Mouse (Mus musculus) cerebellum, adult 2 months (tissue): ENCODE measurements around the gene Zmat5. TPM values are rescaled to one million over a fixed set of nuclear protein-coding genes. Genes with fewer than 3 reads are reported as not detected.
"Not testable (repeated sequence)": the region's sequence is repeated elsewhere in the genome, so short reads cannot be mapped to it uniquely, and the experiment has no call there.

Experiments used
- DNase-seq, 2 experiments: peaks; one replicate each; pipeline ENCODE4 v3.0.0; 2021
- H3K27ac ChIP-seq: fragments of 200-500 bp; 2 replicates; pipeline ENCODE4 v1.5.1; 2012; ENCODE audit warnings: low read length, control low read depth, inconsistent platforms; ENCODE audit not compliant: insufficient read depth
- H3K27me3 ChIP-seq: fragments of 200-500 bp; 2 replicates; pipeline ENCODE4 v1.6.1; 2012; ENCODE audit warnings: inconsistent platforms, mild to moderate bottlenecking, low read length, moderate library complexity; ENCODE audit not compliant: control insufficient read depth, insufficient read depth
- H3K4me1 ChIP-seq: fragments of 200-500 bp; 2 replicates; pipeline ENCODE4 v1.6.1; 2011; ENCODE audit warnings: low read length; ENCODE audit not compliant: control insufficient read depth, insufficient read depth
- H3K4me3 ChIP-seq: fragments of 200-500 bp; replicated peaks from 2 replicates; pipeline ENCODE3; 2011; ENCODE audit warnings: mild to moderate bottlenecking, low read depth, low read length, control low read depth; ENCODE audit not compliant: insufficient read depth
- CTCF ChIP-seq: fragments of 200-500 bp; IDR thresholded peaks from 2 replicates; pipeline ENCODE4 v1.5.1; 2011; ENCODE audit warnings: low read depth, mild to moderate bottlenecking, control low read depth, low read length, moderate library complexity, borderline replicate concordance; ENCODE audit not compliant: insufficient read depth
- POLR2A ChIP-seq: fragments of 200-500 bp; IDR thresholded peaks from 2 replicates; pipeline ENCODE4 v1.6.1; 2011; ENCODE audit warnings: low read length, control low read depth, borderline replicate concordance; ENCODE audit not compliant: insufficient read depth
- WGBS: fragments of 180-500 bp; shearing (Covaris S2); methylation state at CpG from one replicate; pipeline ENCODE4 v1.1.7; 2018; 5-methylcytosine and 5-hydroxymethylcytosine counted together
- polyA plus RNA-seq: library from polyadenylated mRNA; depleted of rRNA; stranded (reverse); fragments of >200 nt; gene quantifications from 2 replicates; pipeline ENCODE4 v1.2.3, GENCODE M21; 2012

Gene Zmat5
- polyA plus RNA-seq, 1 experiment: 63.2 TPM

DNA sequence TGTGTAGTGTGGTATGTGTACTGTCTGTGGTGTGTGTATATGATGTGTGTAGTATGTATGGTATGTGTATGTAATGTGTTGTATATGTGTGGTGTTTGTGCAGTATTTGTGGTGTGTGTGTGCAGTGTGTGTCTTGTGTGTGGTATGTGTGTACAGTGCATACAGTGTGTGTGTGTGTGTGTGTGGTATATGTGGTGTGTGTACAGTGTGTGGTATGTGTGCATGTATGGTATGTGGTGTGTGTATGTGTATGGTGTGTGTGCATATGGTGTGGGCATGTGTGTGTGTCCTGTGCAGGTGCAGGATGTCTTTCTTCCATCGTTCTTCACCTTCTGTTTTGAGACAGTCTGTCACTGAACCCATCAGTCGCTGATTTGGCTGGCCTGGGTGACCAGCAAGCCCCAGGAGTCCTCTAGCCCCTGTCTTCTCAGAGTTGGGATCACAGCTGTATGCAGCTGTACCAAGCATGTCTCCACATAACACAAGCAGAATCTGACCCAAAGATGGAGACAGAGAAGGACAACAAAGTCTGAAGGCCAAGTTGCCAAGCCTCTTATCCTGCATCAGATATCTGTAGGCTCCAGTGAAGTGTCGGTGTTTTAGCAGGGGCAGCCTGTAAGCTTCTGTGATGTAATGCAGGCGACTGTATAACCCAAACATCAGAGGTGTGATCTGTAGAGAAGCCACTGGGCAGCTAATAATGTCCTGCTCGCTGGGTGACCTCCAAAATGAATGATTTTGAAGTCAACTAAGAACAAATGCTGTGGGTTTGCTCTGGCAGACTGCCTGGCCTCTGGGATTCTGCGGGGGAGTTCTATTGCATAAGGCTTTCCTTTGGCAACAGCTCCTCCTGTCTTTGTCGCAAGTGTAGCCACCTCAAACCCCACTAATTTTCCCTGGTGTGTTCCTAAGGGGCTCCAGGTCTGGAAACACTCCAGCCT lies 7.2 kb upstream of the Zmat5 start:
- no peak for TF ChIP-seq POLR2A
- no peak for TF ChIP-seq CTCF
- 33% methylated on average over 7 of the region's 7 CpGs for WGBS

DNA sequence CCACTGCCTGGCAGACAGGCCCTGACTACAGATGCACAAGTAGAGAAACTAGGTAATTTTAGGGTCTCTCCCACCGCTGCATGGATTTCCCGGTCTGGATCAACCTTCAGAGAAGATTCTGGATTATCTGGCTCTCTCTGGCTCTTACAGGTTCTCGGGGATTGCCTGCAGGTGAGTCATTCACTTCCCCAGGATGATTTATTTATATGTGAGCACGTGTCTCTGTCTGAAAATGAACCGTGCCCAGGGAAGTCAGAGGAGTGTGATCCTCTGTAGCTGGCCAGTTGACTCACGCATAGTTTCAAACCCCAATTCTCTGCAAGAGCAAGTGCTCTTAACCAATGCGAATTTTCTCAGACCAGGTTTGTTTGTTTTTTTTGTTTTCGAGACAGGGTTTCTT lies 3.8 kb upstream of the Zmat5 start:
- H3K27me3 ChIP-seq: no peaks in the 10 kb centered on the region
- no peak for DNase-seq
- no peaks in the 10 kb centered on the region; the same call in 1 of the 2 replicates for H3K4me1 ChIP-seq
- TF ChIP-seq CTCF: no peak
- no peak for TF ChIP-seq POLR2A
- H3K27ac ChIP-seq: no peak overlapping the region
- no peak overlapping the region for H3K4me3 ChIP-seq
- 76% methylated on average over 8 of the region's 8 CpGs for WGBS

More for the DNA sequence above, 7.2 kb upstream of the Zmat5 start:
- Histone ChIP-seq H3K4me3 (no peak overlapping the region), H3K27ac (no peak overlapping the region), H3K27me3 (no peaks in the 10 kb centered on the region), H3K4me1 (no peaks in the 10 kb centered on the region)
- DNase-seq: peak in 1 of 2 experiments; percentile 33

DNA sequence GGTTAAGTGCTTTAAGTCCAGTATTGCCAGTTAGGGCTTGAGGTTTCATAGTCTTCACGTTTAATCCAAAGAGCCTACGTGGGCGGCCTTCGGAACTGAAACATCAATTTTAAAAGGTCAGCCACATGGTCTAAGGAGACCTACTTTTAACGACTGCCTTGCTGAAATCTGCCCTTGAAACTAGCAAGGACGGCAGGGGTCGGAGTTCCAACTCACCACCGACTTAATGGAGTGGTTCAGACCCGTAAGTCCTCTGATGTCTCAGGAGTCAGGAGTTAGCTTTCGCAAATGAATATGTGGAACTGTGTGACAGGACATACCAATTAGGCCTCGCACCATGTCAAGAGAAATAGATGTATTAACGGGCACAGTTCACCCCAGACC lies 798 bp upstream of the Zmat5 start:
- 5% methylated on average over 12 of the region's 12 CpGs for WGBS
- DNase-seq: no peak
- Histone ChIP-seq H3K27ac (peak overlapping the region; percentile 85), H3K4me1 (no peaks in the 10 kb centered on the region; the same call in 1 of the 2 replicates), H3K4me3 (peak overlapping the region; percentile 96), H3K27me3 (no peaks in the 10 kb centered on the region)
- TF ChIP-seq CTCF (no peak), POLR2A (no peak)

DNA sequence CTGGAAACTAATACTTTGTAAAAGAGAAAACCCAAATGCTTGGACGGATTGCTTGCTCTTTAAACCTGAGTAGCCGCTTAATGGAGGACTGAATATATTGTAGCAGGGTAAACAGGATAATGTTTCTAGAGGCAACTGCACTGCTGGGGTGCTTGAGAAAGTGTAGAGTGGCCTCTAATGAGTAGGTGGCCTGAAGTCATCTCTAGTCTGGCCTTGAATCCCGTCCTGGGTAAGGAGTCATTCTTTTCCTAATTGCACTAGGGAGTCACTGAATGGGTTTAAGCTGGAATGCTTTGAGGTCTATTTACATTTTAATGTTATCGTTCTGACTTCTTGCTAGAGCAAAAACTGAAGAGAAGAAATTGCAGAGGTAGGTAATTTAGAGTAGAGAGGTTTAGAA lies 700 bp downstream of the Zmat5 start:
- TF ChIP-seq CTCF (no peak), POLR2A (no peak)
- no peak for DNase-seq
- Histone ChIP-seq H3K27me3 (no peaks in the 10 kb centered on the region), H3K4me3 (peak overlapping the region; percentile 96), H3K27ac (no peak overlapping the region), H3K4me1 (no peaks in the 10 kb centered on the region; the same call in 1 of the 2 replicates)
- 12% methylated on average over 4 of the region's 4 CpGs for WGBS

DNA sequence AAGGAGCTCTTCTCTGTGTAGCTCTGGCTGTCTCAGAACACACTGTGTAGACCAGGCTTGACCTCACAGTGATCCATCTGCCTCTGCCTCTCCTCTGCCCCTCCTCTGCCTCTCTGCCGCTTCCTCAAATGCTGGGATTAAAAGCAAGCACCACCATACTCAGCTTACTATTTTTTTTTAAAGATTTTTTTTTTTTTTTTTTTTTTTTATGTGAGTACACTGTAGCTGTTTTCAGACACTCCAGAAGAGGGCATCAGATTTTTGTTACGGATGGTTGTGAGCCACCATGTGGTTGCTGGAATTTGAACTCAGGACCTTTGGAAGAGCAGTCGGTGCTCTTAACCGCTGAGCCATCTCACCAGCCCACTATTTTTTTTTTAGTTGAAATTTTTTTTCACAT lies 5.7 kb downstream of the Zmat5 start:
- WGBS: 91% methylated on average over 4 of the region's 4 CpGs
- H3K4me3 ChIP-seq, H3K27ac ChIP-seq, DNase-seq, H3K27me3 ChIP-seq, H3K4me1 ChIP-seq: not testable (repeated sequence)

DNA sequence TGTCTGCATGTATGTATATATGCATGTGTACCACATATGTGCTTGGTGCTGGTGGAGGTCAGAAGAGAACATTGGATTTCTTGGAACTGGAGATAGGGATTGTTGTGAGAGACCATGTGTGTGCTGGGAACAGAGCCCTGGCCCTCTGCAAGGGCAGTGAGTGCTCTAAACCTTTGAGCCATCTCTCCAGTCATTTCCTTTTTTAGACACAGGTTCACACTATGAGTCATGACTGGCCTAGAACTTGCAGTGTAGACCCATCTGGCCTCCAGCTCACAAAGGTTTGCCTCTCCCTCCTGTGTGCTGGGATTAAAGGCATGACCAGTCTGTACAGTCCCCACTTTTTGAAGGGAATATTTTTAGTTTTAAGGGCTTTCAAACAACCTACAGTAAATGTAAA lies 8.3 kb downstream of the Zmat5 start:
- DNase-seq: no peak
- H3K27ac ChIP-seq: no peak overlapping the region
- H3K4me3 ChIP-seq: no peak overlapping the region
- TF ChIP-seq CTCF (no peak), POLR2A (no peak)
- no peaks in the 10 kb centered on the region for H3K27me3 ChIP-seq
- peaks cover 5% of the 10 kb centered on the region for H3K4me1 ChIP-seq

DNA sequence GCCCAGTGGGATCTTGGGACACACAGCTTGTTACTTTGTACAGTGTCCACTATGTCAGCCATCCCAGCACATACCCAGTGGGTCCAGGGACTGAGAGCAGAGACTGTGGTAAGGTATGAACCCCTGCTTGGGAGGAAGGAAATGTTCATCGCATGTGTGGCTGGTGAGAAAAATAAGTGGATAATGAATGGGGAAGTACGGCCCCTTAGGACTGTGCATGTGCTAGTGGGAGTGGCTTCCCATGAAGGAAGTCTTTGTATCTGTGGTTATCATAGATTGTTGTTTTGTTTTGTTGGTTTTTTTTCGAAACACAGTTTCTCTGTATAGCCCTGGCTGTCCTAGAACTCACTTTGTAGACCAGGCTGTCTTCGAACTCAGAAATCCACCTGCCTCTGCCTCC lies 10.2 kb downstream of the Zmat5 start:
- no peak for DNase-seq
- Histone ChIP-seq H3K27me3 (no peaks in the 10 kb centered on the region), H3K27ac (no peak overlapping the region), H3K4me1 (peaks cover 15% of the 10 kb centered on the region), H3K4me3 (no peak overlapping the region)
- TF ChIP-seq CTCF: no peak
- 95% methylated on average over 4 of the region's 4 CpGs for WGBS

DNA sequence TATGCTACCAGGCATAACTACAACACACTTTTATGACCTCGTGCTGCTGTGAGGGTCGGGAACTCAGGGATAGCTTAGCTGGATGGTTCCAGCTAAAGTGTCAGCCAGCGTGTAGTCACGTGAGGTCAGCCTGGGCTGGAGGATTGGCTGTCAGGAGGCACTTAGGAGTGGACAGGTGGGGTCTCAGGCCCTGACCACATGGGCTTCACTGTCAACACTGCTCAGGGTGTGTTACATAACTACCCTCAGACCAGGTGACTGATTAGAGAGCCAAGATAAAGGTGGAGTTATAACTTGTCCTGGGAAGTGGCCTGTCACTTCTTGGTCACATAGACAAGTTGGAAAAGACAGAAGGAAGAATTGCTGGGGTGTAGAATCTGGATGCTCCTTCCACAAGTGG lies 11.1 kb downstream of the Zmat5 start:
- 89% methylated on average over 4 of the region's 4 CpGs for WGBS
- H3K4me1 ChIP-seq: peaks cover 23% of the 10 kb centered on the region
- DNase-seq: no peak
- H3K27me3 ChIP-seq: no peaks in the 10 kb centered on the region
- no peak overlapping the region for H3K27ac ChIP-seq
- H3K4me3 ChIP-seq: no peak overlapping the region
- TF ChIP-seq POLR2A (no peak), CTCF (no peak)
